Mouse (Mus musculus): ENCODE results near the gene Etnk1. TPM values are rescaled to one million over a fixed set of nuclear protein-coding genes. Genes with fewer than 3 reads are reported as not detected.

Etnk1 gene
- total and polyA plus RNA-seq, 3 experiments, result 27.1 to 33.4 (median 32.8) TPM

- TF ChIP-seq UBTF (IDR thresholded peaks at IDR 0.05; ENCODE audit: low read depth, low read length) (no peak), PAX5 (IDR thresholded peaks at IDR 0.05; ENCODE audit: low read length) (no peak)
Observed at GRCm38 (mm10) chr6:143153160-143153559, 13.9 kb upstream of the Etnk1 start (continued).

- Histone ChIP-seq H3K27me3 (replicated peaks) (no peaks in the 10 kb centered on the region), H3K4me1 (ENCODE audit: control insufficient read depth in 1 of 2, insufficient read depth in 2 of 2) (peaks cover 0 to 15% of the 10 kb centered on the region in 2 experiments; a peak in 2 of 4 replicates), H3K4me2 (ENCODE audit: insufficient read depth, low read depth, poor library complexity, severe bottlenecking) (no peak overlapping the region), H3K4me3 (replicated peaks in 1 of 3; ENCODE audit: low read depth in 2 of 3, low read length in 2 of 3, poor library complexity in 1 of 3) (no peak overlapping the region), H3K36me3 (replicated peaks in 1 of 2; ENCODE audit: control insufficient read depth in 1 of 2, insufficient read depth in 1 of 2, low read length in 1 of 2) (no peaks in the 10 kb centered on the region), H3K9me3 (replicated peaks; ENCODE audit: low read length) (no peaks in the 10 kb centered on the region), H3K27ac (ENCODE audit: insufficient read depth, low read depth) (no peak overlapping the region), H3K9ac (ENCODE audit: insufficient read depth, low read depth) (no peak overlapping the region), H3K79me2 (replicated peaks; ENCODE audit: control insufficient read depth, extremely low read depth, insufficient read depth, poor library complexity, severe bottlenecking) (no peaks in the 10 kb centered on the region)
- dilution Hi-C loops (cut with MboI; ENCODE audit: extremely low pct_ligation_motif_present, extremely low pct_unique_long_range_greater_than_20kb, low sequenced_read_pairs), result no loop called here
- no peak for DNase-seq (ENCODE audit: extremely low read depth)
- no peak for TF ChIP-seq E2F4 (IDR thresholded peaks at IDR 0.05; ENCODE audit: insufficient replicate concordance, low read depth, low read length)
- TF ChIP-seq MAZ (IDR thresholded peaks at IDR 0.05; ENCODE audit: low read depth, low read length), result no peak
- TF ChIP-seq PAX5 (IDR thresholded peaks at IDR 0.05; ENCODE audit: low read length), result no peak
- in situ Hi-C loops (cut with MboI; ENCODE audit: low pct_ligation_motif_present, low pct_unique_long_range_greater_than_20kb, low sequenced_read_pairs), result no loop called here
Observed at GRCm38 (mm10) chr6:143153751-143154494, 13.1 kb upstream of the Etnk1 start.

- in situ Hi-C loops (cut with MboI; ENCODE audit: low pct_ligation_motif_present, low pct_unique_long_range_greater_than_20kb, low sequenced_read_pairs) (no loop called here), dilution Hi-C loops (cut with MboI; ENCODE audit: extremely low pct_ligation_motif_present, extremely low pct_unique_long_range_greater_than_20kb, low sequenced_read_pairs) (no loop called here)
- Histone ChIP-seq H3K9me3 (replicated peaks; ENCODE audit: low read length) (no peaks in the 10 kb centered on the region), H3K4me3 (replicated peaks in 1 of 3; ENCODE audit: low read depth in 2 of 3, low read length in 2 of 3, poor library complexity in 1 of 3) (no peak overlapping the region), H3K4me1 (ENCODE audit: control insufficient read depth in 1 of 2, insufficient read depth in 2 of 2) (peaks cover 0 to 15% of the 10 kb centered on the region in 2 experiments; a peak in 2 of 4 replicates), H3K9ac (ENCODE audit: insufficient read depth, low read depth) (no peak overlapping the region), H3K27ac (ENCODE audit: insufficient read depth, low read depth) (no peak overlapping the region), H3K36me3 (replicated peaks in 1 of 2; ENCODE audit: control insufficient read depth in 1 of 2, insufficient read depth in 1 of 2, low read length in 1 of 2) (no peaks in the 10 kb centered on the region), H3K79me2 (replicated peaks; ENCODE audit: control insufficient read depth, extremely low read depth, insufficient read depth, poor library complexity, severe bottlenecking) (no peaks in the 10 kb centered on the region), H3K4me2 (ENCODE audit: insufficient read depth, low read depth, poor library complexity, severe bottlenecking) (no peak overlapping the region), H3K27me3 (replicated peaks) (no peaks in the 10 kb centered on the region)
- no peak for DNase-seq (ENCODE audit: extremely low read depth)
- TF ChIP-seq TBP (conservative IDR thresholded peaks at IDR 0.05; ENCODE audit: low read depth, low read length), result no peak
- no peak for TF ChIP-seq MAX (IDR thresholded peaks at IDR 0.05; ENCODE audit: low read length)
- no peak for TF ChIP-seq SMC3 (IDR thresholded peaks at IDR 0.05; ENCODE audit: low read depth, low read length)
- TF ChIP-seq KAT2A (IDR thresholded peaks at IDR 0.05; ENCODE audit: insufficient replicate concordance, low read length), result no peak
- no peak for TF ChIP-seq RCOR1 (conservative IDR thresholded peaks at IDR 0.05; ENCODE audit: low read depth, low read length)
- no peak for TF ChIP-seq ZMIZ1 (IDR thresholded peaks at IDR 0.05; ENCODE audit: low read depth, low read length)
- no peak for TF ChIP-seq ZKSCAN1 (IDR thresholded peaks at IDR 0.05; ENCODE audit: borderline replicate concordance, low read depth, low read length)
- TF ChIP-seq MAZ (IDR thresholded peaks at IDR 0.05; ENCODE audit: low read depth, low read length), result no peak
- no peak for TF ChIP-seq PAX5 (IDR thresholded peaks at IDR 0.05; ENCODE audit: low read length)
- TF ChIP-seq NRF1 (IDR thresholded peaks at IDR 0.05; ENCODE audit: low read depth, low read length), result no peak
- TF ChIP-seq POLR2AphosphoS2 (IDR thresholded peaks at IDR 0.05; ENCODE audit: low read depth, low read length), result no peak
- TF ChIP-seq GABPA (IDR thresholded peaks at IDR 0.05; ENCODE audit: insufficient replicate concordance, low read depth, low read length), result no peak
- no peak for TF ChIP-seq ELF1 (IDR thresholded peaks at IDR 0.05; ENCODE audit: low read depth, low read length)
- no peak for TF ChIP-seq USF1 (IDR thresholded peaks at IDR 0.05; ENCODE audit: low read depth, low read length)
- no peak for TF ChIP-seq NELFE (IDR thresholded peaks at IDR 0.05; ENCODE audit: low read depth, low read length)
Observed at GRCm38 (mm10) chr6:143154885-143155284, 12.1 kb upstream of the Etnk1 start.

Data from CH12.LX (cell line).